ENCODE assay signal across 25 mouse cellular contexts in the genomic region with DNA sequence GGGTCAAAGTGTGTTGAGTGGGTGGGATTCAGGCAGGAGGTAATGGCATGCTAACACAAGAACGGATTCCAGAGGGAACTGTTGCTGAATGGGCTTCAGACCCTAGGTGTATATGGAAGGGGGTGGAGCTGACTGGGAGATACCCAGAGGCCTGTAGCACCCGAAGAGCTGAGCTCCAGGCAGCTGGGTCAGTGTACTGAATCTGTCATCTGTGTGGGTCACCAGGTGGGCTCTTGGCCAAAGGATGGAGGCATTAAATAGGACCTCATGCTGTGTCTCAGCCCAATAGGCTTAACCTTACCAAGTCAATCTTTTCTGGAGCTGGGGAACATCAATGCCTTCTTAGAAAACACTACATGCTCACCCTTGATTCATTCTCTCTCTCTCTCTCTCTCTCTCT. TPM values are rescaled to one million over a fixed set of nuclear protein-coding genes. Genes with fewer than 3 reads are reported as not detected.
DNase-seq lines count a peak whose midpoint lies in the region; ATAC-seq and TF ChIP-seq lines count a peak whose summit lies in the region.
"Had no signal": no experiment of that assay in that cellular context is flagged by ENCODE, and none has a peak within 500 bp of the region (broad histone marks: within the 10 kb centered on the region; RNA-seq: fewer than 3 reads in every experiment).

No protein-coding gene starts in this region.

- H3K4me2 ChIP-seq in forebrain, embryonic 11.5 days (ENCODE audit: low read depth, low read length, severe bottlenecking) = no peak overlapping the region
- H3K4me2 ChIP-seq in heart, embryonic 13.5 days = peak overlapping the region; percentile 70
- H3K4me2 ChIP-seq in midbrain, embryonic 13.5 days (replicated peaks) = no peak overlapping the region

- no peak for TF ChIP-seq POLR2A in kidney, adult 2 months (IDR thresholded peaks at IDR 0.05; ENCODE audit: low read depth, low read length)

- no peak overlapping the region for H3K9ac ChIP-seq in forebrain, embryonic 11.5 days (ENCODE audit: low read length)
- no peak overlapping the region for H3K9ac ChIP-seq in heart, embryonic 13.5 days
- no peak overlapping the region for H3K9ac ChIP-seq in midbrain, embryonic 13.5 days (replicated peaks)
- H3K9ac ChIP-seq: embryonic facial prominence, embryonic 15.5 days; hindbrain, embryonic 13.5 days; intestine, embryonic 15.5 days; liver, embryonic 14.5 days; lung, embryonic 14.5 days had no signal

- no peak for ATAC-seq in forebrain, embryonic 11.5 days (replicated peaks; ENCODE audit: low FRiP score)
- ATAC-seq in heart, embryonic 13.5 days (ENCODE audit: extremely low read depth, insufficient number of reproducible peaks, low FRiP score, low TSS enrichment) = no peak
- no peak for ATAC-seq in midbrain, embryonic 13.5 days
- ATAC-seq: Patski had no signal

- H3K27me3 ChIP-seq in forebrain, embryonic 10.5 days (ENCODE audit: poor library complexity, severe bottlenecking) = peaks cover 35% of the 10 kb centered on the region
- H3K27me3 ChIP-seq in forebrain, embryonic 11.5 days (ENCODE audit: control insufficient read depth, insufficient read depth, low read length) = peaks cover 3% of the 10 kb centered on the region; the same call in 1 of the 2 replicates
- peaks cover 36% of the 10 kb centered on the region for H3K27me3 ChIP-seq in heart, embryonic 13.5 days (replicated peaks)
- H3K27me3 ChIP-seq in midbrain, embryonic 10.5 days (ENCODE audit: low read depth, poor library complexity, severe bottlenecking) = peaks cover 26% of the 10 kb centered on the region
- peaks cover 28% of the 10 kb centered on the region for H3K27me3 ChIP-seq in midbrain, embryonic 13.5 days
- H3K27me3 ChIP-seq in limb, embryonic 10.5 days (ENCODE audit: low read depth, poor library complexity, severe bottlenecking) = peaks cover 43% of the 10 kb centered on the region
- H3K27me3 ChIP-seq in kidney, adult 2 months (replicated peaks; ENCODE audit: control insufficient read depth, insufficient read depth, low read length) = no peaks in the 10 kb centered on the region
- H3K27me3 ChIP-seq: CH12.LX; intestine, embryonic 15.5 days; Patski had no signal

- TF ChIP-seq CTCF in kidney, adult 2 months (conservative IDR thresholded peaks at IDR 0.05; ENCODE audit: insufficient read depth, insufficient read length, low read depth, low read length) = no peak

- no peak for DNase-seq in forebrain, embryonic 10.5 days (ENCODE audit: extremely low spot score, low spot score)
- DNase-seq in forebrain, embryonic 11.5 days (ENCODE audit: low spot score) = no peak
- DNase-seq in heart, postnatal 25 days (ENCODE audit: low spot score) = no peak
- no peak for DNase-seq in midbrain, embryonic 10.5 days (ENCODE audit: low spot score)
- DNase-seq in limb, embryonic 10.5 days (ENCODE audit: low spot score) = no peak
- DNase-seq in kidney, adult 2 months = no peak

- WGBS in forebrain, embryonic 10.5 days = 55% methylated on average over 2 of the region's 2 CpGs
- WGBS in forebrain, embryonic 11.5 days = 68% methylated on average over 2 of the region's 2 CpGs
- WGBS in heart, embryonic 13.5 days = 52% methylated on average over 2 of the region's 2 CpGs
- WGBS in midbrain, embryonic 10.5 days = 58% methylated on average over 2 of the region's 2 CpGs
- 69% methylated on average over 2 of the region's 2 CpGs for WGBS in midbrain, embryonic 13.5 days
- 59% methylated on average over 2 of the region's 2 CpGs for WGBS in limb, embryonic 10.5 days
- WGBS in kidney, adult 2 months = 75% methylated on average over 2 of the region's 2 CpGs

- peak overlapping the region; percentile 86 for H3K27ac ChIP-seq in forebrain, embryonic 10.5 days
- no peak overlapping the region for H3K27ac ChIP-seq in forebrain, embryonic 11.5 days (ENCODE audit: low read depth, low read length)
- H3K27ac ChIP-seq in heart, embryonic 13.5 days (replicated peaks) = no peak overlapping the region
- peak overlapping the region; percentile 86 for H3K27ac ChIP-seq in midbrain, embryonic 10.5 days (replicated peaks)
- H3K27ac ChIP-seq in midbrain, embryonic 13.5 days = no peak overlapping the region
- H3K27ac ChIP-seq in limb, embryonic 10.5 days = peak overlapping the region; percentile 67
- no peak overlapping the region for H3K27ac ChIP-seq in kidney, adult 2 months (ENCODE audit: insufficient read depth, low read depth, low read length)
- H3K27ac ChIP-seq: embryonic facial prominence, embryonic 15.5 days; hindbrain, embryonic 13.5 days; liver, embryonic 14.5 days; midbrain, embryonic 12.5 days; neural tube, embryonic 13.5 days had no signal

- no peak overlapping the region for H3K4me3 ChIP-seq in forebrain, embryonic 10.5 days
- no peak overlapping the region for H3K4me3 ChIP-seq in forebrain, embryonic 11.5 days (ENCODE audit: low read depth, low read length)
- H3K4me3 ChIP-seq in heart, embryonic 13.5 days = no peak overlapping the region
- H3K4me3 ChIP-seq in midbrain, embryonic 10.5 days = no peak overlapping the region; the same call in 1 of the 2 replicates
- no peak overlapping the region for H3K4me3 ChIP-seq in midbrain, embryonic 13.5 days (replicated peaks)
- no peak overlapping the region for H3K4me3 ChIP-seq in limb, embryonic 10.5 days
- H3K4me3 ChIP-seq in kidney, adult 2 months (ENCODE audit: insufficient read depth, low read depth, low read length) = no peak overlapping the region
- H3K4me3 ChIP-seq: embryonic facial prominence, embryonic 15.5 days; hindbrain, embryonic 13.5 days; intestine, embryonic 15.5 days; midbrain, embryonic 12.5 days had no signal

- peaks cover 54% of the 10 kb centered on the region for H3K4me1 ChIP-seq in forebrain, embryonic 10.5 days
- H3K4me1 ChIP-seq in forebrain, embryonic 11.5 days (replicated peaks; ENCODE audit: control insufficient read depth, insufficient read depth, low read length) = peaks cover 22% of the 10 kb centered on the region
- H3K4me1 ChIP-seq in heart, embryonic 13.5 days = peaks cover 33% of the 10 kb centered on the region
- H3K4me1 ChIP-seq in midbrain, embryonic 10.5 days = peaks cover 47% of the 10 kb centered on the region
- peaks cover 43% of the 10 kb centered on the region for H3K4me1 ChIP-seq in midbrain, embryonic 13.5 days (replicated peaks)
- peaks cover 55% of the 10 kb centered on the region for H3K4me1 ChIP-seq in limb, embryonic 10.5 days
- H3K4me1 ChIP-seq in kidney, adult 2 months (ENCODE audit: control insufficient read depth, insufficient read depth, low read length) = no peaks in the 10 kb centered on the region; the same call in 1 of the 2 replicates

- intact Hi-C loops in heart, postnatal 25 days (cut with DNase I) = loop anchor here (2.0 kb wide), 2 partner anchors 141 to 167 kb away; no protein-coding TSS in a partner anchor

- no peaks in the 10 kb centered on the region for H3K9me3 ChIP-seq in forebrain, embryonic 10.5 days
- H3K9me3 ChIP-seq in forebrain, embryonic 11.5 days (ENCODE audit: control insufficient read depth, low read length) = no peaks in the 10 kb centered on the region; the same call in 1 of the 2 replicates
- no peaks in the 10 kb centered on the region for H3K9me3 ChIP-seq in heart, embryonic 13.5 days
- peaks cover 7% of the 10 kb centered on the region; the same call in 1 of the 2 replicates for H3K9me3 ChIP-seq in midbrain, embryonic 10.5 days (replicated peaks)
- peaks cover 4% of the 10 kb centered on the region; the same call in 1 of the 2 replicates for H3K9me3 ChIP-seq in midbrain, embryonic 13.5 days
- no peaks in the 10 kb centered on the region for H3K9me3 ChIP-seq in limb, embryonic 10.5 days (replicated peaks)
- H3K9me3 ChIP-seq: embryonic facial prominence, embryonic 15.5 days; hindbrain, embryonic 13.5 days; intestine, embryonic 15.5 days; neural tube, embryonic 13.5 days had no signal

- H3K36me3 ChIP-seq in forebrain, embryonic 10.5 days (replicated peaks) = no peaks in the 10 kb centered on the region
- no peaks in the 10 kb centered on the region for H3K36me3 ChIP-seq in forebrain, embryonic 11.5 days (ENCODE audit: control insufficient read depth, insufficient read depth, low read length)
- no peaks in the 10 kb centered on the region for H3K36me3 ChIP-seq in heart, embryonic 13.5 days
- no peaks in the 10 kb centered on the region for H3K36me3 ChIP-seq in midbrain, embryonic 10.5 days
- no peaks in the 10 kb centered on the region for H3K36me3 ChIP-seq in midbrain, embryonic 13.5 days
- no peaks in the 10 kb centered on the region for H3K36me3 ChIP-seq in limb, embryonic 10.5 days
- H3K36me3 ChIP-seq in kidney, adult 2 months (ENCODE audit: control insufficient read depth, insufficient read depth, low read length) = no peaks in the 10 kb centered on the region
- H3K36me3 ChIP-seq: embryonic facial prominence, embryonic 15.5 days; hindbrain, embryonic 13.5 days; intestine, embryonic 15.5 days; midbrain, embryonic 12.5 days; neural tube, embryonic 13.5 days had no signal

RNA-seq across cellular contexts. Expression of a gene that starts 2.1 kb away (rescaled TPM):
- 19.3 and 21.5 TPM in 2 replicates for polyA plus RNA-seq in forebrain, embryonic 10.5 days (2016; fragmentation: Nextera tagmentation; extraction: Ambion mirVana)
- polyA plus RNA-seq in forebrain, embryonic 11.5 days (2014; fragmentation: Nextera tagmentation; extraction: Ambion mirVana) = 31.2 and 31.9 TPM in 2 replicates
- 38.3 and 38.5 TPM in 2 replicates for polyA plus RNA-seq in heart, embryonic 13.5 days (2015; fragmentation: Nextera tagmentation; extraction: Ambion mirVana)
- 10 to 100 TPM; 64.4 to 75.8 TPM for total RNA-seq in heart, postnatal 25 days (2021)
- 26.3 and 30.9 TPM in 2 replicates for polyA plus RNA-seq in midbrain, embryonic 10.5 days (2016; fragmentation: Nextera tagmentation; extraction: Ambion mirVana)
- 16.1 and 17.1 TPM in 2 replicates for polyA plus RNA-seq in midbrain, embryonic 13.5 days (2015; fragmentation: Nextera tagmentation; extraction: Ambion mirVana)
- polyA plus RNA-seq in limb, embryonic 10.5 days (2016; fragmentation: Nextera tagmentation; extraction: Ambion mirVana) = 12.9 and 16.5 TPM in 2 replicates
- polyA plus RNA-seq in kidney, adult 2 months (2012; rRNA removed) = 128 and 172 TPM in 2 replicates
- total RNA-seq: megakaryocyte, adult 5-6 weeks; MEL had no signal

RNA-seq across cellular contexts. Expression of a gene that starts 48.5 kb away (rescaled TPM):
- polyA plus RNA-seq in forebrain, embryonic 10.5 days (2016; fragmentation: Nextera tagmentation; extraction: Ambion mirVana) = 0.10 and 0.27 TPM in 2 replicates
- 0.29 and 0.36 TPM in 2 replicates for polyA plus RNA-seq in forebrain, embryonic 11.5 days (2014; fragmentation: Nextera tagmentation; extraction: Ambion mirVana)
- 0.06 and 0.33 TPM in 2 replicates for polyA plus RNA-seq in heart, embryonic 13.5 days (2015; fragmentation: Nextera tagmentation; extraction: Ambion mirVana)
- not detected for total RNA-seq in heart, postnatal 25 days (2021)
- 0.15 and 0.30 TPM in 2 replicates for polyA plus RNA-seq in midbrain, embryonic 10.5 days (2016; fragmentation: Nextera tagmentation; extraction: Ambion mirVana)
- 0.24 and 0.35 TPM in 2 replicates for polyA plus RNA-seq in midbrain, embryonic 13.5 days (2015; fragmentation: Nextera tagmentation; extraction: Ambion mirVana)
- polyA plus RNA-seq in limb, embryonic 10.5 days (2016; fragmentation: Nextera tagmentation; extraction: Ambion mirVana) = not detected in 2 replicates
- 0.05 and 0.33 TPM in 2 replicates for polyA plus RNA-seq in kidney, adult 2 months (2012; rRNA removed)
- total RNA-seq: adrenal gland, postnatal 14 days; gastrocnemius, postnatal 36 days; megakaryocyte, adult 5-6 weeks; MEL had no signal
- polyA plus RNA-seq: C2C12; heart, postnatal 0 days; large intestine, adult 2 months; midbrain, embryonic 12.5 days; neural tube, embryonic 13.5 days; spleen, adult 2 months had no signal

Comparison
In these comparisons a context has a peak if more than half of its experiments do, and no peak if none do; other contexts are left out.
1. H3K27ac ChIP-seq: peak in forebrain, embryonic 10.5 days (single experiment), midbrain, embryonic 10.5 days (single experiment) and limb, embryonic 10.5 days (single experiment); none in forebrain, embryonic 11.5 days (single experiment), heart, embryonic 13.5 days (single experiment), midbrain, embryonic 13.5 days (single experiment) and kidney, adult 2 months (single experiment).